Mouse (Mus musculus) gastrocnemius, adult 2 months (tissue): ENCODE results near the gene Ykt6. TPM values are rescaled to one million over a fixed set of nuclear protein-coding genes. Genes with fewer than 3 reads are reported as not detected.

Experiments used
- DNase-seq: peaks from one replicate; pipeline ENCODE4 v3.0.0; 2022
- H3K27ac ChIP-seq: fragments of 200-600 bp; 2 replicates; pipeline ENCODE4 v1.8.1; 2022; ENCODE audit warnings: mild to moderate bottlenecking
- H3K4me3 ChIP-seq: fragments of 200-600 bp; 2 replicates; pipeline ENCODE4 v1.8.1; 2022; ENCODE audit warnings: mild to moderate bottlenecking, moderate library complexity
- CTCF ChIP-seq: fragments of 200-600 bp; IDR thresholded peaks from 2 replicates; pipeline ENCODE4 v1.8.1; 2022; ENCODE audit warnings: antibody characterized with exemption, mild to moderate bottlenecking, moderate library complexity
- intact Hi-C: fragments of 180-260 bp; cut with DNase I; formaldehyde crosslinking; loops from one replicate; pipeline ENCODE4 v1.15.1; 2025
- long read RNA-seq, 2 experiments: library from polyadenylated mRNA; stranded (forward); transcript quantifications; one replicate each; pipeline ENCODE4 v2.0.0; 2021
- total RNA-seq, 2 experiments: library from RNA; stranded (reverse); gene quantifications; 2 replicates each; pipeline ENCODE4 v1.2.3; 2021

Ykt6 gene
- total RNA-seq: 10 to 100 TPM; 37.0 to 46.7 TPM
- long read RNA-seq, experiment 1, transcript Ykt6-201 (7 exons, 2,541 nt): major isoform, 6 of 16 reads
- long read RNA-seq, experiment 1, partial matches to known transcripts: 0 of 16 reads
- long read RNA-seq, experiment 1, other reads (novel, unspliced or antisense): 10 of 16 reads
- long read RNA-seq, experiment 2, partial matches to known transcripts: 0 of 12 reads
- long read RNA-seq, experiment 2, other reads (novel, unspliced or antisense): 8 of 12 reads

GRCm38 (mm10) chr11:5955546-5956276 lies at the start of gene Ykt6:
Ykt6 (plus strand) TSS chr11:5955693.
- H3K4me3 ChIP-seq: peak within 1 kb of the TSS; percentile 99
- intact Hi-C loops: no loop called here
- H3K27ac ChIP-seq: peak within 1 kb of the TSS; percentile 97
- TF ChIP-seq CTCF: no peak
- peak; percentile 99 for DNase-seq

GRCm38 (mm10) chr11:5905778-5906518 lies 49.5 kb upstream of the Ykt6 start:
- DNase-seq: no peak
- Histone ChIP-seq H3K27ac (no peak overlapping the region), H3K4me3 (no peak overlapping the region)
- intact Hi-C loops: no loop called here
- TF ChIP-seq CTCF: no peak

- no peak for TF ChIP-seq CTCF
- intact Hi-C loops: no loop called here
- DNase-seq: no peak
- no peak overlapping the region for H3K4me3 ChIP-seq
- no peak overlapping the region for H3K27ac ChIP-seq
Observed at GRCm38 (mm10) chr11:5907096-5907495, 48.4 kb upstream of the Ykt6 start.

GRCm38 (mm10) chr11:5908642-5909041 lies 46.9 kb upstream of the Ykt6 start:
- no peak for TF ChIP-seq CTCF
- Histone ChIP-seq H3K27ac (no peak overlapping the region), H3K4me3 (no peak overlapping the region)
- intact Hi-C loops: no loop called here
- DNase-seq: no peak

- intact Hi-C loops: no loop called here
- peak; percentile 73 for DNase-seq
Observed at GRCm38 (mm10) chr11:5912635-5913034, 42.9 kb upstream of the Ykt6 start.

GRCm38 (mm10) chr11:5913256-5913655 lies 42.2 kb upstream of the Ykt6 start:
- Histone ChIP-seq H3K4me3 (no peak overlapping the region), H3K27ac (peak overlapping the region; percentile 82)
- intact Hi-C loops: no loop called here
- DNase-seq: peak; percentile 39
- no peak for TF ChIP-seq CTCF

More at GRCm38 (mm10) chr11:5912635-5913034, 42.9 kb upstream of the Ykt6 start:
- peak overlapping the region; percentile 28 for H3K4me3 ChIP-seq
- peak overlapping the region; percentile 82; the same call in 1 of the 2 replicates for H3K27ac ChIP-seq
- TF ChIP-seq CTCF: peak; percentile 84

GRCm38 (mm10) chr11:5913936-5914335 lies 41.6 kb upstream of the Ykt6 start:
- intact Hi-C loops: no loop called here
- no peak for DNase-seq

GRCm38 (mm10) chr11:5914940-5915339 lies 40.6 kb upstream of the Ykt6 start:
- no peak for TF ChIP-seq CTCF
- peak; percentile 58 for DNase-seq
- peak overlapping the region; percentile 82 for H3K27ac ChIP-seq
- intact Hi-C loops: no loop called here
- H3K4me3 ChIP-seq: peak overlapping the region; percentile 52

More at GRCm38 (mm10) chr11:5913936-5914335, 41.6 kb upstream of the Ykt6 start:
- no peak for TF ChIP-seq CTCF
- no peak overlapping the region; the same call in 1 of the 2 replicates for H3K4me3 ChIP-seq
- peak overlapping the region; percentile 82 for H3K27ac ChIP-seq

GRCm38 (mm10) chr11:5915429-5916177 lies 39.9 kb upstream of the Ykt6 start:
- peak overlapping the region; percentile 53 for H3K4me3 ChIP-seq
- DNase-seq: peak; percentile 78
- no peak for TF ChIP-seq CTCF
- intact Hi-C loops: no loop called here
- H3K27ac ChIP-seq: peak overlapping the region; percentile 82

- no peak for DNase-seq
- H3K4me3 ChIP-seq: peak overlapping the region; percentile 53
- no peak for TF ChIP-seq CTCF
- intact Hi-C loops: no loop called here
- H3K27ac ChIP-seq: peak overlapping the region; percentile 82
Observed at GRCm38 (mm10) chr11:5916178-5916548, 39.3 kb upstream of the Ykt6 start.

- DNase-seq: no peak
- no peak for TF ChIP-seq CTCF
- intact Hi-C loops: no loop called here
- no peak overlapping the region for H3K27ac ChIP-seq
- H3K4me3 ChIP-seq: no peak overlapping the region
Observed at GRCm38 (mm10) chr11:5918111-5918510, 37.4 kb upstream of the Ykt6 start.

- Histone ChIP-seq H3K27ac (no peak overlapping the region), H3K4me3 (no peak overlapping the region)
- intact Hi-C loops: no loop called here
- no peak for DNase-seq
- no peak for TF ChIP-seq CTCF
Observed at GRCm38 (mm10) chr11:5919606-5920005, 35.9 kb upstream of the Ykt6 start.
